Mouse (Mus musculus) limb, embryonic 11.5 days (tissue): ENCODE measurements around the gene Rpp14. TPM values are rescaled to one million over a fixed set of nuclear protein-coding genes. Genes with fewer than 3 reads are reported as not detected.

Source experiments
- ATAC-seq: fragments of 200-750 bp; cut with Nextera tagmentation; 2 replicates; pipeline ENCODE4 v1.8.0; 2017; ENCODE audit warnings: low read depth; ENCODE audit not compliant: insufficient number of reproducible peaks, low FRiP score, low TSS enrichment
- DNase-seq: peaks from one replicate; pipeline ENCODE4 v3.0.0-alpha.2; 2015; ENCODE audit warnings: low spot score
- H3K27ac ChIP-seq: fragments of 300-500 bp; sonication (generic); replicated peaks from 2 replicates; pipeline ENCODE4 v1.5.1; 2014; ENCODE audit warnings: low read depth, mild to moderate bottlenecking, low read length
- H3K27me3 ChIP-seq: fragments of 300-500 bp; sonication (generic); 2 replicates; pipeline ENCODE4 v1.6.1; 2014; ENCODE audit warnings: mild to moderate bottlenecking, low read length, mixed read lengths; ENCODE audit not compliant: control insufficient read depth, insufficient read depth
- H3K36me3 ChIP-seq: fragments of 300-500 bp; sonication (generic); 2 replicates; pipeline ENCODE4 v1.6.1; 2014; ENCODE audit warnings: mild to moderate bottlenecking, low read length, moderate library complexity, mixed read lengths; ENCODE audit not compliant: control insufficient read depth, insufficient read depth
- H3K4me1 ChIP-seq: fragments of 300-500 bp; sonication (generic); 2 replicates; pipeline ENCODE4 v1.6.1; 2014; ENCODE audit warnings: low read length, mixed read lengths; ENCODE audit not compliant: control insufficient read depth, insufficient read depth
- H3K4me2 ChIP-seq: fragments of 300-500 bp; sonication (generic); 2 replicates; pipeline ENCODE4 v1.6.1; 2014; ENCODE audit warnings: low read depth, mild to moderate bottlenecking, moderate library complexity; ENCODE audit not compliant: severe bottlenecking
- H3K4me3 ChIP-seq: fragments of 300-500 bp; sonication (generic); 2 replicates; pipeline ENCODE4 v1.5.1; 2014; ENCODE audit warnings: low read depth, low read length
- H3K9ac ChIP-seq: fragments of 300-500 bp; sonication (generic); 2 replicates; pipeline ENCODE4 v1.6.1; 2014; ENCODE audit warnings: mild to moderate bottlenecking, low read length
- H3K9me3 ChIP-seq: fragments of 300-500 bp; sonication (generic); 2 replicates; pipeline ENCODE4 v1.6.1; 2016; ENCODE audit warnings: low read length; ENCODE audit not compliant: control insufficient read depth
- WGBS: fragments of 180-500 bp; shearing (Covaris S2); extraction: QIAGEN DNeasy Blood & Tissue Kit; methylation state at CpG from one replicate; pipeline ENCODE4 v1.1.7; 2014; 5-methylcytosine and 5-hydroxymethylcytosine counted together
- polyA plus RNA-seq: library from polyadenylated mRNA; unstranded; fragments of >200 nt; fragmentation: Nextera tagmentation; extraction: Ambion mirVana; gene quantifications from 2 replicates; pipeline ENCODE4 v1.2.1, GENCODE M21; 2014

The Rpp14 gene
- polyA plus RNA-seq, 1 experiment from 2014 or later, result 60.2 TPM

GRCm38 (mm10) chr14:8049334-8049733 lies 30.8 kb upstream of the Rpp14 start:
- Histone ChIP-seq H3K9me3 (no peaks in the 10 kb centered on the region), H3K4me2 (no peak overlapping the region), H3K27ac (no peak overlapping the region), H3K4me3 (no peak overlapping the region), H3K4me1 (peaks cover 3% of the 10 kb centered on the region; the same call in 1 of the 2 replicates), H3K36me3 (no peaks in the 10 kb centered on the region; the same call in 1 of the 2 replicates), H3K27me3 (no peaks in the 10 kb centered on the region), H3K9ac (no peak overlapping the region)
- WGBS, result 89% methylated on average over 10 of the region's 10 CpGs
- ATAC-seq (no peak), DNase-seq (no peak)

GRCm38 (mm10) chr14:8051869-8052268 lies 28.3 kb upstream of the Rpp14 start:
- no peak for DNase-seq
- no peaks in the 10 kb centered on the region; the same call in 1 of the 2 replicates for H3K36me3 ChIP-seq
- 86% methylated on average over 2 of the region's 2 CpGs for WGBS
- no peak overlapping the region for H3K4me3 ChIP-seq
- no peak overlapping the region for H3K27ac ChIP-seq
- H3K9ac ChIP-seq, result no peak overlapping the region
- H3K9me3 ChIP-seq, result no peaks in the 10 kb centered on the region
- H3K27me3 ChIP-seq, result no peaks in the 10 kb centered on the region
- H3K4me2 ChIP-seq, result no peak overlapping the region
- no peak for ATAC-seq
- peaks cover 3% of the 10 kb centered on the region; the same call in 1 of the 2 replicates for H3K4me1 ChIP-seq

- 95% methylated on average over 7 of the region's 7 CpGs for WGBS
- Histone ChIP-seq H3K9ac (no peak overlapping the region), H3K4me1 (peaks cover 3% of the 10 kb centered on the region; the same call in 1 of the 2 replicates), H3K27me3 (no peaks in the 10 kb centered on the region), H3K36me3 (no peaks in the 10 kb centered on the region), H3K4me3 (no peak overlapping the region), H3K9me3 (no peaks in the 10 kb centered on the region), H3K4me2 (no peak overlapping the region), H3K27ac (no peak overlapping the region)
- no peak for DNase-seq
- ATAC-seq, result no peak
Measured at GRCm38 (mm10) chr14:8052661-8053060, 27.5 kb upstream of the Rpp14 start.

GRCm38 (mm10) chr14:8054310-8055102 lies 25.7 kb upstream of the Rpp14 start:
- 29% methylated on average over 17 of the region's 17 CpGs for WGBS

GRCm38 (mm10) chr14:8056076-8056475 lies 24.1 kb upstream of the Rpp14 start:
- ATAC-seq (no peak), DNase-seq (no peak)
- Histone ChIP-seq H3K27me3 (no peaks in the 10 kb centered on the region), H3K4me3 (no peak overlapping the region), H3K4me1 (peaks cover 3% of the 10 kb centered on the region; the same call in 1 of the 2 replicates), H3K27ac (no peak overlapping the region), H3K4me2 (no peak overlapping the region), H3K9me3 (no peaks in the 10 kb centered on the region), H3K9ac (no peak overlapping the region), H3K36me3 (no peaks in the 10 kb centered on the region)
- 84% methylated on average over 5 of the region's 5 CpGs for WGBS

More at GRCm38 (mm10) chr14:8054310-8055102, 25.7 kb upstream of the Rpp14 start:
- Histone ChIP-seq H3K27ac (no peak overlapping the region), H3K9me3 (no peaks in the 10 kb centered on the region), H3K27me3 (no peaks in the 10 kb centered on the region), H3K4me3 (no peak overlapping the region), H3K4me2 (no peak overlapping the region), H3K9ac (no peak overlapping the region), H3K4me1 (peaks cover 3% of the 10 kb centered on the region; the same call in 1 of the 2 replicates), H3K36me3 (no peaks in the 10 kb centered on the region)
- DNase-seq (no peak), ATAC-seq (no peak; the same call in 1 of the 2 replicates)

GRCm38 (mm10) chr14:8059938-8060337 lies 20.2 kb upstream of the Rpp14 start:
- 93% methylated on average over 7 of the region's 7 CpGs for WGBS
- Histone ChIP-seq H3K27ac (no peak overlapping the region), H3K4me1 (peaks cover 3% of the 10 kb centered on the region; the same call in 1 of the 2 replicates), H3K9me3 (no peaks in the 10 kb centered on the region), H3K4me2 (no peak overlapping the region), H3K36me3 (no peaks in the 10 kb centered on the region), H3K9ac (no peak overlapping the region), H3K4me3 (no peak overlapping the region), H3K27me3 (no peaks in the 10 kb centered on the region)
- ATAC-seq (no peak), DNase-seq (no peak)

- 36% methylated on average over 3 of the region's 3 CpGs for WGBS
- no peak overlapping the region for H3K27ac ChIP-seq
- no peak overlapping the region for H3K4me2 ChIP-seq
- DNase-seq, result peak; percentile 25
- H3K36me3 ChIP-seq, result no peaks in the 10 kb centered on the region
- no peak overlapping the region for H3K4me3 ChIP-seq
- ATAC-seq, result no peak
- no peak overlapping the region for H3K9ac ChIP-seq
- H3K9me3 ChIP-seq, result no peaks in the 10 kb centered on the region
- no peaks in the 10 kb centered on the region for H3K27me3 ChIP-seq
- H3K4me1 ChIP-seq, result peaks cover 3% of the 10 kb centered on the region; the same call in 1 of the 2 replicates
Measured at GRCm38 (mm10) chr14:8062076-8062475, 18.1 kb upstream of the Rpp14 start.

- WGBS, result 75% methylated on average over 3 of the region's 3 CpGs
- H3K27ac ChIP-seq, result 0 out of 2 replicates have a peak overlapping the region, but pooled peaks have one; percentile 22
- no peaks in the 10 kb centered on the region for H3K27me3 ChIP-seq
Measured at GRCm38 (mm10) chr14:8062537-8063301, 17.4 kb upstream of the Rpp14 start.

More at GRCm38 (mm10) chr14:8062537-8063301, 17.4 kb upstream of the Rpp14 start:
- no peak overlapping the region for H3K4me3 ChIP-seq
- peaks cover 3% of the 10 kb centered on the region; the same call in 1 of the 2 replicates for H3K4me1 ChIP-seq
- no peaks in the 10 kb centered on the region for H3K36me3 ChIP-seq
- H3K9me3 ChIP-seq, result no peaks in the 10 kb centered on the region
- no peak for ATAC-seq
- DNase-seq, result no peak
- H3K4me2 ChIP-seq, result no peak overlapping the region
- no peak overlapping the region for H3K9ac ChIP-seq
